13 mouse cellular contexts compared by ENCODE assay signal in the genomic region with DNA sequence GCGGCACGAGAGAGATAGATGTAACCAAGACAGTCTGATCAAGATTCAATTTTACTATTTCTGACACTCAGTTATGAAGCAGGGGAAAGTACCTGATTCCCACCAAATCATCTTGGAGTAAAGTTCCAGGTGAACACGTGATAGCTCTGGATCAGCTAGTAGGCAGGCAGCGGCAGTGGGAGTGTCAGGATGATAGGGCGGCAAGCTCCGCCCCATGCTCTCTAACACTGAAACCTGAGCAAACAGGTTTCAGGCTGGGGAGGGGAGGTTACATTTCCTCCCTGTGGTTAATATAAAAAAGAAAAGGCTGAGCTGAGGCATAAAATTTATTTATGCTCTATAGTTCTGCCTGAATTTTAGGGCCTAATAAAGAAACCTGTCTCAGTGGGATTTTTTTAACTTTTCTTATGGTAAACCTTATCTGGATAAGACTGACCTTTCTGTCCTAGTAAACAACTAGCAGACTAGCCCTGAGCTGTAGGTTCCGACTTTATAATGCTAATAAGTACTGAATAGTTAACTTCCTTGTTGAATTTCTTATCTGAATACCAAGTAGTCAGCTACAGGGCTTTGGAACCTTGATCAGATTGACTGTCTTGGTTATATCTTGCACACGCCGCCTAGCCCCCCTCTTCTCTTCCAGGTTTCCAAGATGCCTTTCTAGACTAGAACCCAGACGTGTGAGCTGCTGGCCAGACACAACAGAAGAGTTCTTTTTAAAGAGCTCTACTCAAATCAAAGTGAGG.
DNase-seq lines count a peak whose midpoint lies in the region; ATAC-seq lines count a peak whose summit lies in the region.
"Had no signal": no experiment of that assay in that cellular context is flagged by ENCODE, and none has a peak within 500 bp of the region (broad histone marks: within the 10 kb centered on the region; RNA-seq: fewer than 3 reads in every experiment).

No protein-coding gene starts in this region.

- WGBS in lung, embryonic 16.5 days: 40% methylated on average over 10 of the region's 10 CpGs
- WGBS in embryonic facial prominence, embryonic 14.5 days: 51% methylated on average over 10 of the region's 10 CpGs
- 40% methylated on average over 10 of the region's 10 CpGs for WGBS in stomach, embryonic 15.5 days

- no peaks in the 10 kb centered on the region for H3K27me3 ChIP-seq in lung, embryonic 16.5 days (ENCODE audit: control insufficient read depth, insufficient read depth, low read depth, low read length)
- H3K27me3 ChIP-seq in embryonic facial prominence, embryonic 14.5 days (replicated peaks; ENCODE audit: control insufficient read depth, insufficient read depth, low read length): no peaks in the 10 kb centered on the region
- no peaks in the 10 kb centered on the region for H3K27me3 ChIP-seq in stomach, embryonic 15.5 days (replicated peaks)

- no peak for ATAC-seq in lung, embryonic 16.5 days (ENCODE audit: low read depth)
- ATAC-seq in embryonic facial prominence, embryonic 14.5 days (ENCODE audit: low read depth): peak; percentile 47; the same call in 1 of the 2 replicates
- 0 out of 2 replicates have a peak, but pooled peaks have one; percentile 39 for ATAC-seq in stomach, embryonic 15.5 days (ENCODE audit: insufficient read depth, low FRiP score, low read depth)

- no peak for DNase-seq in lung, postnatal 10 days
- peak; percentile 20 for DNase-seq in embryonic facial prominence, embryonic 14.5 days (ENCODE audit: low spot score)
- DNase-seq in kidney, postnatal 10 days: peak; percentile 16
- DNase-seq in layer of hippocampus, postnatal 10 days (ENCODE audit: low spot score in 2 of 2): no peak
- no peak for DNase-seq in testis, postnatal 10 days (ENCODE audit: low spot score)
- no peak for DNase-seq in gastrocnemius, postnatal 14 days
- DNase-seq: adrenal gland, postnatal 14 days; cerebellum, adult 11-12 months; heart, postnatal 4 days had no signal

- no peak overlapping the region for H3K27ac ChIP-seq in lung, embryonic 16.5 days (ENCODE audit: low read length)
- no peak overlapping the region for H3K27ac ChIP-seq in embryonic facial prominence, embryonic 14.5 days (replicated peaks; ENCODE audit: low read depth, low read length)
- H3K27ac ChIP-seq in stomach, embryonic 15.5 days: no peak overlapping the region
- H3K27ac ChIP-seq: left cerebral cortex, adult 2 months had no signal

- H3K36me3 ChIP-seq in lung, embryonic 16.5 days (ENCODE audit: control insufficient read depth, insufficient read depth, low read length): no peaks in the 10 kb centered on the region
- no peaks in the 10 kb centered on the region for H3K36me3 ChIP-seq in embryonic facial prominence, embryonic 14.5 days (ENCODE audit: control insufficient read depth, insufficient read depth, low read length)
- no peaks in the 10 kb centered on the region for H3K36me3 ChIP-seq in stomach, embryonic 15.5 days
- H3K36me3 ChIP-seq: G1E had no signal

- H3K4me3 ChIP-seq in lung, embryonic 16.5 days (ENCODE audit: low read length): no peak overlapping the region
- H3K4me3 ChIP-seq in embryonic facial prominence, embryonic 14.5 days (ENCODE audit: low read depth, low read length): no peak overlapping the region
- no peak overlapping the region for H3K4me3 ChIP-seq in stomach, embryonic 15.5 days (replicated peaks)
- H3K4me3 ChIP-seq: left cerebral cortex, adult 2 months had no signal

- H3K4me1 ChIP-seq in lung, embryonic 16.5 days (replicated peaks; ENCODE audit: control insufficient read depth, insufficient read depth, low read length): no peaks in the 10 kb centered on the region
- H3K4me1 ChIP-seq in embryonic facial prominence, embryonic 14.5 days (ENCODE audit: control insufficient read depth, insufficient read depth, low read length): peaks cover 3% of the 10 kb centered on the region; the same call in 1 of the 2 replicates
- no peaks in the 10 kb centered on the region for H3K4me1 ChIP-seq in stomach, embryonic 15.5 days

- no peaks in the 10 kb centered on the region for H3K9me3 ChIP-seq in lung, embryonic 16.5 days (ENCODE audit: control insufficient read depth, low read length)
- no peaks in the 10 kb centered on the region for H3K9me3 ChIP-seq in embryonic facial prominence, embryonic 14.5 days (ENCODE audit: control insufficient read depth, low read length)
- H3K9me3 ChIP-seq in stomach, embryonic 15.5 days: no peaks in the 10 kb centered on the region
- H3K9me3 ChIP-seq: G1E had no signal

- intact Hi-C loops in gastrocnemius, postnatal 14 days (cut with DNase I; ENCODE audit: low total_unique reads): no loop called here

- no peak overlapping the region for H3K9ac ChIP-seq in lung, embryonic 16.5 days (ENCODE audit: low read length)
- H3K9ac ChIP-seq in embryonic facial prominence, embryonic 14.5 days (ENCODE audit: low read depth, low read length): no peak overlapping the region
- no peak overlapping the region for H3K9ac ChIP-seq in stomach, embryonic 15.5 days

- H3K4me2 ChIP-seq in lung, embryonic 16.5 days (ENCODE audit: low read depth, low read length): 0 out of 2 replicates have a peak overlapping the region, but pooled peaks have one; percentile 8
- H3K4me2 ChIP-seq in embryonic facial prominence, embryonic 14.5 days (ENCODE audit: low read depth, low read length): no peak overlapping the region
- peak overlapping the region; percentile 23; the same call in 1 of the 2 replicates for H3K4me2 ChIP-seq in stomach, embryonic 15.5 days

Comparison
In these comparisons a context has a peak if more than half of its experiments do, and no peak if none do; other contexts are left out.
1. DNase-seq: peak in embryonic facial prominence, embryonic 14.5 days (single experiment) and kidney, postnatal 10 days (single experiment); none in lung, postnatal 10 days (single experiment), layer of hippocampus, postnatal 10 days (0 of 2), testis, postnatal 10 days (single experiment) and gastrocnemius, postnatal 14 days (single experiment).